Mouse (Mus musculus): Measurements from ENCODE around the gene Mttp. TPM values are rescaled to one million over a fixed set of nuclear protein-coding genes. Genes with fewer than 3 reads are reported as not detected.

The Mttp gene
- polyA plus RNA-seq, 1 experiment from 2014 or later, result 9.9 TPM

GRCm38 (mm10) chr3:138134528-138134927 is 10.2 kb downstream of the Mttp start:
- DNase-seq (ENCODE audit: low spot score), result no peak

GRCm38 (mm10) chr3:138133916-138134315 is 10.9 kb downstream of the Mttp start:
- DNase-seq (ENCODE audit: low spot score), result no peak

GRCm38 (mm10) chr3:138133463-138133862 is 11.3 kb downstream of the Mttp start:
- no peak for DNase-seq (ENCODE audit: low spot score)

- no peak for DNase-seq (ENCODE audit: low spot score)
Observed at GRCm38 (mm10) chr3:138131168-138131567, 13.6 kb downstream of the Mttp start.

GRCm38 (mm10) chr3:138130692-138131091 is 14.1 kb downstream of the Mttp start:
- no peak for DNase-seq (ENCODE audit: low spot score)

- DNase-seq (ENCODE audit: low spot score), result no peak
Observed at GRCm38 (mm10) chr3:138129110-138129509, 15.7 kb downstream of the Mttp start.

GRCm38 (mm10) chr3:138123842-138124241 is 20.9 kb downstream of the Mttp start:
- no peak for DNase-seq (ENCODE audit: low spot score)

- DNase-seq (ENCODE audit: low spot score), result no peak
Observed at GRCm38 (mm10) chr3:138121461-138121860, 23.3 kb downstream of the Mttp start.

- no peak for DNase-seq (ENCODE audit: low spot score)
Observed at GRCm38 (mm10) chr3:138119444-138120105, 25.2 kb downstream of the Mttp start.

- no peak for DNase-seq (ENCODE audit: low spot score)
Observed at GRCm38 (mm10) chr3:138118831-138119230, 25.9 kb downstream of the Mttp start.

- DNase-seq (ENCODE audit: low spot score), result no peak
Observed at GRCm38 (mm10) chr3:138118392-138118791, 26.4 kb downstream of the Mttp start.

- DNase-seq (ENCODE audit: low spot score), result no peak
Observed at GRCm38 (mm10) chr3:138116871-138117270, 27.9 kb downstream of the Mttp start.

GRCm38 (mm10) chr3:138114106-138114505 is 30.7 kb downstream of the Mttp start:
- DNase-seq (ENCODE audit: low spot score), result no peak

GRCm38 (mm10) chr3:138110910-138111782 is 33.6 kb downstream of the Mttp start:
- DNase-seq (ENCODE audit: low spot score), result no peak

- DNase-seq (ENCODE audit: low spot score), result no peak
Observed at GRCm38 (mm10) chr3:138106887-138107286, 37.9 kb downstream of the Mttp start.

- DNase-seq (ENCODE audit: low spot score), result no peak
Observed at GRCm38 (mm10) chr3:138105056-138105455, 39.7 kb downstream of the Mttp start.

GRCm38 (mm10) chr3:138103690-138104089 is 41.1 kb downstream of the Mttp start:
- DNase-seq (ENCODE audit: low spot score), result no peak

- DNase-seq (ENCODE audit: low spot score), result no peak
Observed at GRCm38 (mm10) chr3:138101936-138102335, 42.8 kb downstream of the Mttp start.

GRCm38 (mm10) chr3:138097718-138098117 is 47.0 kb downstream of the Mttp start:
- no peak for DNase-seq (ENCODE audit: low spot score)

- no peak for DNase-seq (ENCODE audit: low spot score)
Observed at GRCm38 (mm10) chr3:138096263-138097028, 48.3 kb downstream of the Mttp start.

GRCm38 (mm10) chr3:138095718-138096117 is 49.0 kb downstream of the Mttp start:
- DNase-seq (ENCODE audit: low spot score), result no peak

- no peak for DNase-seq (ENCODE audit: low spot score)
Observed at GRCm38 (mm10) chr3:138095301-138095700, 49.5 kb downstream of the Mttp start.

Data from thymus, postnatal 0 days (tissue).